Mouse (Mus musculus) erythroblast, adult 5-6 weeks (primary cell): ENCODE data around the gene Rb1. TPM values are rescaled to one million over a fixed set of nuclear protein-coding genes. Genes with fewer than 3 reads are reported as not detected.
A peak's percentile ranks its signal among the peaks of the same experiment; 100 is the strongest.

Experiments used
- ATAC-seq: replicated peaks from 2 replicates; pipeline ENCODE4 v1.8.0; 2016; ENCODE audit warnings: moderate number of reproducible peaks, mild to moderate bottlenecking, moderate TSS enrichment, inconsistent platforms; ENCODE audit not compliant: poor library complexity, low FRiP score, severe bottlenecking
- total RNA-seq, 2 experiments: library from RNA; stranded (forward) in 1 of 2; stranded (reverse) in 1 of 2; fragments of 150-400 nt in 1 of 2; fragments of 200-764, 138-1000 nt in 1 of 2; gene quantifications; 2 replicates each; pipeline versions ENCODE4 v1.2.3 to v1.2.4; 2015 to 2017; ENCODE audit warnings: low replicate concordance in 2 of 2

Rb1 gene
- total RNA-seq, 2 experiments from 2014 or later = 215 to 223 TPM

DNA sequence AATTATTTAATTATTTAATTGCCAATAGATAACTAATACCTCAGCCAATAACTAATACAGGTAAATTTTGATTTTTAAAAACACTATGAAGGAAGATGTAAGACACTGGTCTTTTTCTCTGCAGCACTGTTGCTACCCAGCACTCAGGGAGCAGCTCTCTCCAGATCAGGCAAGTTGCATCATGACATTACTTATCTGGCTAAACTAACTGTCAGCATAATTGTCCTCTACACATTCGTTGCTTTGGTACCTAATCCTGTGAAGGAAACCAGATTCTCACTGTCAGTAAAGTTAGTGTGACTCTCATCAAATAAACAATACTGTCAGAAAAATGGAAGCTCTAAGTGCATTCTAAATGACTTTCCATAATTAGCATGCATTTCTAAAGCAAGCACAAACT, 98.8 kb downstream of the Rb1 start:
- ATAC-seq = no peak

DNA sequence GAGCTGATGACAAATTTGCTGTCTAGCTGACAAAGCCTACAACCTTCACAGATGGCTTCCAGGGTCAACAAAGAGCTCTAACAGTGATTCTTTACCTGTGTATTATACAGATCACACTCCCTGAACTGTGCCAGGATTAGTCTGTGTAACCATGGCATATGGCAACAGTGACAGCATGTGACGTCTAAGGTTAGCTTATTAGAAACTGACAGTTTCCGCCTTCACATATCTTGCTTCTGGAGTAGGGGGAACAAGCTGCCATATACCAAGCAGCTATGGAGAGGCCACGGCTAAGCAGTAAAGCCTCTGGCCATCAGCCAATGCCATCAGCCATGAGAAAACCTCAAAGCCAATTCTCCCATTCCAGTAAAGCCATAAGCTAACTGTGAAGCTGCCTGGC, 99.3 kb downstream of the Rb1 start:
- ATAC-seq = no peak

GRCm38 (mm10) chr14:73222316-73222970, 103.2 kb downstream of the Rb1 start:
- ATAC-seq = no peak

- no peak for ATAC-seq
Measured at GRCm38 (mm10) chr14:73217062-73217461, 108.6 kb downstream of the Rb1 start.

DNA sequence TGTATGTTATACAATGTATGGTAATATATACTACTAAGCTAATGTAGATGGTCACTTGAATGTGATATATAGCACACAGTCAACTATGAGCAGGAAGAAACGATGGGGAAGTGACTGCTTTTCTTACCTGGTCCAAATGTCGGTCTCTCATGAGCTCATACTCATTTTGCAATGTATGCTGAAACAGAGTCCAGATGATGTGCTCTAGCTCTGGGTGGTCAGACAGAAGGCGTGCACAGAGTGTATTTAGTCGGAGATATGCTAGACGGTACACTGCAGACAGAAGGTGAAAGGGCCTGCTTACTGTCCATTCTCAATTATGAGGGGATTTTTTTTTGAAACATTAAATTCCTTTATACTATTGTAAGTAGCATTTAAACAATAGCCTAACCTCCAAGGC, 114.1 kb downstream of the Rb1 start:
- ATAC-seq = no peak

- no peak for ATAC-seq
Measured at GRCm38 (mm10) chr14:73210196-73210595, 115.4 kb downstream of the Rb1 start.

DNA sequence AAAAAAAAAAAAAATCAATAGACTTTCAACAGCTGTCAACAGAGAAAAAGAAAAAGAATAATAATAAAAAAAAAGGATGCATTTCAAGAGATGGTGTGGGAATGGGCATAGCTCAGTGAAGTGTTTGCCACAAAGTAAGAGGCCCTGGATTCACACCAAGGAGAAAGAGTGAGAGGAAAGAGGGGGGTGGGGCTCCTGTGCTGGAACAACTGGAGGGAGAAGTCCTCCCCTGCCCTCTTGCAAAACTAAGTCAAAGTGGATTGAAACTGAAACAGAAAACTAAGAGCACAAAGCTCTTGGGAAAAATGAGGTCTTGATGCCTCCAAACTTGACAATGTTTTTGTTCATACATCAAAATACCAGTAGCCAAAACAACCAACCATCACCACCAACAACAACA, 116.4 kb downstream of the Rb1 start:
- no peak for ATAC-seq

- no peak for ATAC-seq
Measured at GRCm38 (mm10) chr14:73204016-73204415, 121.6 kb downstream of the Rb1 start.

DNA sequence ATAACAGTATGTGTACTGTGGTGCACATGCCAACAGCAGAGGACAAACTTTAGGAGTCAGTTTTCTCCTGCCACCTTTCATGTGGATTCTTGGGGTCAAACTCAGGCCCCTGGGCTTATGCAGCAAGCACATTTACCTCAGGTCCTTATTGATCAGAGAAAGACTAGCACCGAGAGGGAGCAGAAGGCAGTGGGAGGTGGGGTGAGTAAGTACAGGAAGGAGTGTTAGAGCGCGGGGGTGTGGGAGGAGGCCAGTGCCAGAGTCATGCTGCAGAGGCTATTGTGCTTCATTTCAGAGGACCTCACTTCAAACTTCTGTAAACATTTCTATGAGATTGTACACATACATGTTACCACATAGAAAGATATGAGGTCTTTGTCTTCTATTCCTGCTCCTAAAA, 124.2 kb downstream of the Rb1 start:
- ATAC-seq = no peak

- no peak for ATAC-seq
Measured at GRCm38 (mm10) chr14:73199058-73199457, 126.6 kb downstream of the Rb1 start.

- ATAC-seq = no peak; the same call in 1 of the 2 replicates
Measured at GRCm38 (mm10) chr14:73186875-73187274, 138.7 kb downstream of the Rb1 start.

DNA sequence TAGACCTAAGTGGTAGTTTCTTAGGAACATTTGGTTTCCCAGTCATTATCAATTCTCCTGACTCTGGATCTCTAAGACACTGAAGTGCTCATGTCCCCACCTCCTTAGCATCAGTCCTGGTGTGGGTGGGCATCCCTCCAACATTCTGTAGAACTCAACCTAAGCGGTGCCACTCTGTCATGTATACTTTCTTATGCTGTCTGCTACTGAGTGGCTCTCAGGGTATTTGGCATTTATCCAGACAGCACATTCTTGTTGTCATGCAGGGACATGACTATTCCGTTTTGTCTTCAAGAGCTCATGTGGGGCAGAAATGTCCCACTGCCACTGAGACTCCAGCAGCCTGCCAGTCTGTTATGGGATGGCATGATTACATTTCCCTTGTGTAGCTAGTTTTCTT, 144.5 kb downstream of the Rb1 start:
- no peak for ATAC-seq

GRCm38 (mm10) chr14:73180671-73181070, 145.0 kb downstream of the Rb1 start:
- ATAC-seq = no peak

GRCm38 (mm10) chr14:73179221-73179681, 146.4 kb downstream of the Rb1 start:
- no peak for ATAC-seq

- ATAC-seq = no peak
Measured at GRCm38 (mm10) chr14:73177961-73178360, 147.7 kb downstream of the Rb1 start.

GRCm38 (mm10) chr14:73176266-73176665, 149.4 kb downstream of the Rb1 start:
- ATAC-seq = 0 out of 2 replicates have a peak, but pooled peaks have one; percentile 41

- ATAC-seq = no peak
Measured at GRCm38 (mm10) chr14:73175814-73176213, 149.8 kb downstream of the Rb1 start.

DNA sequence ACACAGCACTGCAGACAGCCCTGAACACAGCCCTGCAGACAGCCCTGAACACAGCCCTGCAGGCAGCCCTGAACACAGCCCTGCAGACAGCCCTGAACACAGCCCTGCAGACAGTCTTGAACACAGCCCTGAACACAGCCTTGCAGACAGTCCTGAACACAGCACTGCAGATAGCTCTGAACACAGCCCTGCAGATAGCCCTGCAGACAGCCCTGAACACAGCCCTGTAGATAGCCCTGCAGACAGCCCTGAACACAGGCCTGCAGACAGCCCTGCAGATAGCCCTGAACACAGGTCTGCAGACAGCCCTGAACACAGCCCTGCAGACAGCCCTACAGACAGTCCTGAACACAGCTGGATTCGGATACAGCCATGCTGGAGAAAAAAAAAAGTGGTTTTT, 150.6 kb downstream of the Rb1 start:
- ATAC-seq = no peak

- no peak for ATAC-seq
Measured at GRCm38 (mm10) chr14:73174091-73174995, 151.3 kb downstream of the Rb1 start.

- ATAC-seq = no peak
Measured at GRCm38 (mm10) chr14:73173662-73174061, 152.0 kb downstream of the Rb1 start.
